Mouse (Mus musculus): Measurements from ENCODE around the gene Ddrgk1.

DNA sequence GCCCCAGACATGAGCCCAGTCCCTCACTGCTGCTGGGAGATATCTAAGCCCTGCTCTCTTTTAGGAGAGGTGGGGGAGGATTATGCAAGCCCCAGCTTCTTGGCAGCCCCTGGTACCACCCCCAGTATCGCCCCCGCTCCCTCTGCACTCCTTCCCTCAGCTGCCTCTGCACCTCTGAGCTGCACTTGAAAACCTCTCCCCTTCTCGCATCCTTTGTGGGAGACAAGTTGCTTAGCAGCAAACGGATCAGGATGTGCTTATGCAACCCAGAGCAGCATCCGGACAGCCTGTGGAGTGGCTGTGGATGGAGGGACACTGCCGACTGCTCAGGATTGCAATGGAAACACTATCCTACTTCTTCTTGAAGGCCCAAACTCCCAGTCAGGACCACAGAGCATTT is 6.9 kb downstream of the Ddrgk1 start:
- TF ChIP-seq CTCF (IDR thresholded peaks at IDR 0.05; ENCODE audit: control insufficient read depth, insufficient read depth, insufficient read length) (no peak), USF1 (IDR thresholded peaks at IDR 0.05; ENCODE audit: low read depth) (no peak)

Measured in C2C12 (cell line).